Mouse (Mus musculus) C2C12 (cell line): Measurements from ENCODE around the gene Lrch3.

ENCODE experiments used
- CEBPB ChIP-seq: IDR thresholded peaks from one replicate; pipeline ENCODE4 v1.6.1; 2011; ENCODE audit warnings: low read depth, mild to moderate bottlenecking, control low read depth, moderate library complexity
- CTCF ChIP-seq: IDR thresholded peaks from one replicate; pipeline ENCODE4 v1.5.1; 2011; ENCODE audit not compliant: control insufficient read depth, insufficient read depth, insufficient read length
- MYOG ChIP-seq: IDR thresholded peaks from one replicate; pipeline ENCODE4 v1.6.1; 2011; ENCODE audit not compliant: control insufficient read depth, insufficient read length; ENCODE audit errors: extremely low read depth
- USF1 ChIP-seq: IDR thresholded peaks from one replicate; pipeline ENCODE4 v1.6.1; 2011; ENCODE audit warnings: low read depth, mild to moderate bottlenecking, control low read depth, moderate library complexity

DNA sequence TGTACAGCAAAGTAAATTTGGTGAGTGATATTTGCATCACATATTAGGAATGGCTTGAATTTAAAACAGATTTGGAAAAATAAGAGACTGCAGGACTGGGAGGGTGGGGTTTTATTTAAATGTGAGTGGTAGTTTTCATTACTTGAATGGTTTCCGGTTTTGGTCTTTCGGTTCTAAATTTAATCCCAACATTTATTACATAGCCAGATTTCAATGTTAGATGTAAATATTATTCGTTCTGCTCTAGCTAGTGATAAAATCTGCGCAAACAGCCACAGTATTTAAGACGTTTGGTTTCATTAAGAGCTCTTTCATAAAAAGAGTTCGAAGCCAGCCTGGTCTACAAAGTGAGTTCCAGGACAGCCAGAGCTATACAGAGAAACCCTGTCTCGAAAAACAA, 688 bp upstream of the Lrch3 start:
- TF ChIP-seq CTCF (no peak), MYOG (no peak), CEBPB (no peak), USF1 (no peak)
